Mouse (Mus musculus) heart, embryonic 12.5 days (tissue): ENCODE data around the gene Ptpn6. TPM values are rescaled to one million over a fixed set of nuclear protein-coding genes. Genes with fewer than 3 reads are reported as not detected.
A peak's percentile ranks its signal among the peaks of the same experiment; 100 is the strongest.

Source experiments
- ATAC-seq: fragments of 200-750 bp; cut with Nextera tagmentation; 2 replicates; pipeline ENCODE4 v1.8.0; 2017; ENCODE audit warnings: moderate TSS enrichment, moderate library complexity; ENCODE audit not compliant: insufficient number of reproducible peaks, low FRiP score
- H3K27ac ChIP-seq: fragments of 300-500 bp; sonication (generic); 2 replicates; pipeline ENCODE4 v1.5.1; 2016; ENCODE audit warnings: mild to moderate bottlenecking, moderate library complexity; ENCODE audit not compliant: poor library complexity, severe bottlenecking
- H3K27me3 ChIP-seq: fragments of 300-500 bp; sonication (generic); replicated peaks from 2 replicates; pipeline ENCODE4 v1.6.1; 2016; ENCODE audit warnings: mild to moderate bottlenecking, moderate library complexity
- H3K36me3 ChIP-seq: fragments of 300-500 bp; sonication (generic); 2 replicates; pipeline ENCODE4 v1.6.1; 2016; ENCODE audit warnings: mild to moderate bottlenecking, moderate library complexity
- H3K4me1 ChIP-seq: fragments of 300-500 bp; sonication (generic); replicated peaks from 2 replicates; pipeline ENCODE4 v1.6.1; 2016; ENCODE audit warnings: mild to moderate bottlenecking
- H3K4me2 ChIP-seq: fragments of 300-500 bp; sonication (generic); 2 replicates; pipeline ENCODE4 v1.6.1; 2016; ENCODE audit warnings: mild to moderate bottlenecking, moderate library complexity
- H3K4me3 ChIP-seq: fragments of 300-500 bp; sonication (generic); 2 replicates; pipeline ENCODE4 v1.5.1; 2016; ENCODE audit warnings: mild to moderate bottlenecking
- H3K9ac ChIP-seq: fragments of 300-500 bp; sonication (generic); 2 replicates; pipeline ENCODE4 v1.6.1; 2016; ENCODE audit warnings: mild to moderate bottlenecking, moderate library complexity
- H3K9me3 ChIP-seq: fragments of 300-500 bp; sonication (generic); replicated peaks from 2 replicates; pipeline ENCODE4 v1.6.1; 2016; ENCODE audit warnings: mild to moderate bottlenecking, moderate library complexity
- WGBS: fragments of 180-500 bp; shearing (Covaris S2); methylation state at CpG from one replicate; pipeline ENCODE4 v1.1.7; 2016; 5-methylcytosine and 5-hydroxymethylcytosine counted together
- microRNA counts: library from miRNA; unstranded; fragments of <30 nt; microRNA quantifications from one replicate; lab custom pipeline; 2017
- microRNA-seq: library from miRNA; unstranded; fragments of <30 nt; microRNA quantifications from one replicate; pipeline ENCODE4, GENCODE M21; 2017
- polyA plus RNA-seq: library from polyadenylated mRNA; unstranded; fragments of >200 nt; fragmentation: Nextera tagmentation; extraction: Ambion mirVana; gene quantifications from 2 replicates; pipeline ENCODE4 v1.2.1, GENCODE M21; 2016

The Ptpn6 gene
- polyA plus RNA-seq, 1 experiment from 2014 or later = 4.9 TPM

DNA sequence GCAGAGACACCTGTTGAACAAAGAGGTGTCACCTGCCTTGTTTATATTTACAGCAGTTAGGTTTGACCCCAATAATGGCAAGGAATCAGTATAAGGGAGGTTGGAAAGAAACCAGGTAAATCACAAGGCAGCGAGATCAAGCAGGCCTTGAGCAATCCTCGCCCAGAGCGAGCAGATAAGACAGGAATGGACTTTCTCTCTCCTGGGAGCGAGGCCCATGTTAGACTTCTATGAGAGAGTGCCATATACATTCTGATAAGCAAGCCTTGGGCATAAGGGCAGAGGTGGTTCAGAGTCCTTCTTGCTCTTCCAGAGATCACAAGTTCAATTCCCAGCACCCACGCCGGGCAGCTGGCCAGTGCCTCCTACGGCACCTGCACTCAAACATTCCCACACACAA lies 59.7 kb downstream of the Ptpn6 start:
- H3K36me3 ChIP-seq = peaks cover 15% of the 10 kb centered on the region
- H3K27me3 ChIP-seq = no peaks in the 10 kb centered on the region
- H3K4me3 ChIP-seq = no peak overlapping the region
- peaks cover 4% of the 10 kb centered on the region; the same call in 1 of the 2 replicates for H3K9me3 ChIP-seq
- peaks cover 14% of the 10 kb centered on the region for H3K4me1 ChIP-seq
- ATAC-seq = no peak
- no peak overlapping the region for H3K4me2 ChIP-seq
- no peak overlapping the region for H3K27ac ChIP-seq
- 74% methylated on average over 7 of the region's 7 CpGs for WGBS
- no peak overlapping the region for H3K9ac ChIP-seq

DNA sequence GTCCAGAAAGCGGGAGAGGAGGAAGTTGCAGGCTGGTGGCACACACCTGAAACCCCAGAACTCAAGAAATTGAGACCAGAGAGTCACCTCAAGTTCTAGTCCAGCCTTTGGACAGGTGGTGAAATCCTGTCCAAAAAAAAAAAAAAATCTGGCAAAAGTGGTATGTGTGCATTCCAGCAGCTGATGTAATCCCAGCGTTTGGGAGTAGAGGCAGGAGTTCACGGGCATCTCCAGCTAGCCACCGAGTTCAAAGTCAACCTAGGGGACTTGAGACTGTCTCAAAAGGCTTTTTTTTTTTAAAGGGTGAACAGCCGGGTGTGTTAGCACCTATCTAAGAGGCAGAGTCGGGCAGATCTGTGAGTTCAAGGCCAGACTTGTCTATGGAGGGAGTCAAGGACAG lies 62.3 kb downstream of the Ptpn6 start:
- H3K27ac ChIP-seq = no peak overlapping the region
- peaks cover 15% of the 10 kb centered on the region for H3K36me3 ChIP-seq
- H3K9me3 ChIP-seq = peaks cover 4% of the 10 kb centered on the region; the same call in 1 of the 2 replicates
- peaks cover 12% of the 10 kb centered on the region for H3K4me1 ChIP-seq
- 76% methylated on average over 6 of the region's 6 CpGs for WGBS
- H3K4me3 ChIP-seq = no peak overlapping the region
- H3K27me3 ChIP-seq = no peaks in the 10 kb centered on the region
- H3K9ac ChIP-seq = no peak overlapping the region
- no peak overlapping the region for H3K4me2 ChIP-seq
- no peak for ATAC-seq

DNA sequence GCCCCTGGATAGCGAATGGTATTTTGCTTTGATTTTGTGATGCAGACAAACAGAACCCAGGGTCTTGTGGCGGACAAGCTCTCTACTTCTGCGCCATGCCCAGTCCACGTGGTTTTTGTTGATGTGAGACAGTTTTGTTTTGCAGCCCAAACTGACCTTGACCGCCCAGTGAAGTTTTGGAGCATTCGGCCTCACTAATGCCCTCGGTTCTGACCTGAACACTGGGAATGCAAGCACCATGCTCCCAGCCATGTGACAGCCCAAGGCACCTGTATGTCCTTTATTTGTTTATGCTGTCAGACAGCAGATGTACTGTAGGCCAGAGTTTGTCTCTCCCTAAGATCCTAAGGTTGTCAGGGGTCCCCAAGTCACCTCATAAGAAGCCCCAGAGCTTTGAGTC lies 63.9 kb downstream of the Ptpn6 start:
- peaks cover 15% of the 10 kb centered on the region for H3K36me3 ChIP-seq
- H3K4me3 ChIP-seq = no peak overlapping the region
- peaks cover 4% of the 10 kb centered on the region; the same call in 1 of the 2 replicates for H3K9me3 ChIP-seq
- H3K27ac ChIP-seq = no peak overlapping the region
- no peaks in the 10 kb centered on the region for H3K27me3 ChIP-seq
- no peak overlapping the region for H3K4me2 ChIP-seq
- H3K9ac ChIP-seq = no peak overlapping the region
- H3K4me1 ChIP-seq = peaks cover 12% of the 10 kb centered on the region
- ATAC-seq = no peak
- 93% methylated on average over 7 of the region's 7 CpGs for WGBS

DNA sequence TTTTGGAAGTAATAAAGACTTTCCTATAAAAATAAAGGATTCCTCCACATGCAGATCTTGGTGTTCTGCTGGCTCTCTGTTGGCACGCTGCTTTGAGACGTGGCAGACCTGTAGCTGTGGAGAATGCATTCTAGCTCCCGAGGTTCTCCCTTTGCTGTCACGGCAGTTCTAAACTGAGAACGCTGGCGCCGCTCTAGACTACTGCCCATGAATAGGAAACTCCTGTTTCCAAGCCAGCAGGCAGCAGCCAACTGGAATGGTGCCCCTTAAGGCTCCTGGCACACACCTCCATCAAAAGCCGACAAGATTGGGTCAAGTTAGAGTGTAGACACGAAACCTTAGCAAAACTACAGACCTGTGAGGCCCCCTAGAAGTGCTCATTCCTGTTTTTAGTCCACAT lies 64.9 kb downstream of the Ptpn6 start:
- Histone ChIP-seq H3K4me2 (no peak overlapping the region), H3K36me3 (peaks cover 15% of the 10 kb centered on the region), H3K9ac (no peak overlapping the region), H3K4me1 (peaks cover 8% of the 10 kb centered on the region), H3K27ac (no peak overlapping the region), H3K4me3 (no peak overlapping the region), H3K27me3 (no peaks in the 10 kb centered on the region), H3K9me3 (peaks cover 4% of the 10 kb centered on the region; the same call in 1 of the 2 replicates)
- no peak for ATAC-seq
- WGBS = 93% methylated on average over 9 of the region's 9 CpGs

DNA sequence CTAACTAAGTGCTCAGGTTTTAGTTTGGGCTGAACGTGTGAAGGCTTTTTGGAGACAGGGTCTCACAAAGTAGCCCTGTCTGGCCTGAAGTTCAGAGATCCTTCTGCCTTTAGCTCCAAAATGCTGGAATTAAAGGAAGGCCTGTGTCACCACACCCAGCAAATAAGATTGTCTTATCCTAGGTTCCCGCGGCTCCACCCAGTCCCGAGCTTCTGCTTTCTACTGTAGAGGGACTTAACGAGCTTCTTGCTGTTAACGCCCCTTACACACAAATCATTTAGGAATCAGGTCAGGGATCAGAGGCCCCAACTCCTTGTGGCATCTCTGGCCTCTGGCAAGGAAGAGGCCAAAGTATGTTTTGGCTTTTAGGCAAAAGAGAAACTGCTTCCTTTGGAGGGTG lies 66.4 kb downstream of the Ptpn6 start:
- 49% methylated on average over 6 of the region's 6 CpGs for WGBS
- Histone ChIP-seq H3K4me3 (no peak overlapping the region), H3K27me3 (no peaks in the 10 kb centered on the region), H3K4me2 (no peak overlapping the region), H3K9me3 (peaks cover 4% of the 10 kb centered on the region; the same call in 1 of the 2 replicates), H3K4me1 (peaks cover 8% of the 10 kb centered on the region), H3K9ac (no peak overlapping the region), H3K36me3 (peaks cover 15% of the 10 kb centered on the region), H3K27ac (no peak overlapping the region)
- no peak for ATAC-seq

MicroRNA genes within 50 kb of the gene (microRNA counts, 519-probe panel; counts per million panel counts)
- not detected for microRNA mmu-miR-141 (lab: Ali Mortazavi, UCI)
- 2,691 counts per million, percentile 11 among the panel's probes with 10 or more counts for microRNA mmu-miR-200c (lab: Ali Mortazavi, UCI)

Small RNA genes within 50 kb of the gene (microRNA-seq; reads per million reads assigned to microRNA genes)
- gene Mir141 = 25.7 reads per million, percentile 35 among the genes with 10 or more reads in this experiment
- 129 reads per million, percentile 56 among the genes with 10 or more reads in this experiment for gene Mir200c

Other genes starting within 250 kb of the Ptpn6 start
- 0.31 and 0.41 TPM in 2 replicates for gene C1rl, start 245.6 kb downstream of the Ptpn6 start, polyA plus RNA-seq
- 0.19 and 0.24 TPM in 2 replicates for gene C1ra, start 226.3 kb downstream of the Ptpn6 start, polyA plus RNA-seq
- 0.49 TPM in 1 of 2 replicates, not detected in the other for gene C1s1, start 196.4 kb downstream of the Ptpn6 start, polyA plus RNA-seq
- gene C1rb, start 168.4 kb downstream of the Ptpn6 start, polyA plus RNA-seq = not detected in 2 replicates
- gene C1s2, start 102.6 kb downstream of the Ptpn6 start, polyA plus RNA-seq = not detected in 2 replicates
- 37.4 and 40.0 TPM in 2 replicates for gene Lpcat3, start 75.7 kb downstream of the Ptpn6 start, polyA plus RNA-seq
- 105 and 107 TPM in 2 replicates for gene Emg1, start 26.5 kb downstream of the Ptpn6 start, polyA plus RNA-seq
- gene Phb2, start 26.4 kb downstream of the Ptpn6 start, polyA plus RNA-seq = 345 and 349 TPM in 2 replicates
- gene Grcc10, start 2.7 kb upstream of the Ptpn6 start, polyA plus RNA-seq = 352 and 365 TPM in 2 replicates
- not detected in 2 replicates for gene Gm45234, start 17.3 kb upstream of the Ptpn6 start, polyA plus RNA-seq
- gene Atn1, start 17.8 kb upstream of the Ptpn6 start, polyA plus RNA-seq = 9.5 and 10.2 TPM in 2 replicates
- 6.0 and 6.4 TPM in 2 replicates for gene Eno2, start 31.0 kb upstream of the Ptpn6 start, polyA plus RNA-seq
- gene Lrrc23, start 41.0 kb upstream of the Ptpn6 start, polyA plus RNA-seq = 0.55 TPM in 1 of 2 replicates, not detected in the other
- gene Spsb2, start 69.9 kb upstream of the Ptpn6 start, polyA plus RNA-seq = 8.7 and 9.1 TPM in 2 replicates
- 1,356 and 1,406 TPM in 2 replicates for gene Tpi1, start 75.6 kb upstream of the Ptpn6 start, polyA plus RNA-seq
- gene Usp5, start 90.8 kb upstream of the Ptpn6 start, polyA plus RNA-seq = 119 and 121 TPM in 2 replicates
- 105 and 121 TPM in 2 replicates for gene Cdca3, start 90.8 kb upstream of the Ptpn6 start, polyA plus RNA-seq
- gene Gnb3, start 101.6 kb upstream of the Ptpn6 start, polyA plus RNA-seq = 6.4 and 7.8 TPM in 2 replicates
- gene P3h3, start 119.0 kb upstream of the Ptpn6 start, polyA plus RNA-seq = 19.2 and 21.9 TPM in 2 replicates
- 1.9 and 2.2 TPM in 2 replicates for gene Gpr162, start 125.3 kb upstream of the Ptpn6 start, polyA plus RNA-seq
- gene Cd4, start 149.5 kb upstream of the Ptpn6 start, polyA plus RNA-seq = not detected in 2 replicates
- gene Lag3, start 173.0 kb upstream of the Ptpn6 start, polyA plus RNA-seq = 1.4 and 1.5 TPM in 2 replicates
- 233 and 243 TPM in 2 replicates for gene Ptms, start 181.4 kb upstream of the Ptpn6 start, polyA plus RNA-seq
- gene Mlf2, start 192.7 kb upstream of the Ptpn6 start, polyA plus RNA-seq = 357 and 358 TPM in 2 replicates
- gene Cops7a, start 226.8 kb upstream of the Ptpn6 start, polyA plus RNA-seq = 148 and 149 TPM in 2 replicates